Mouse (Mus musculus): Measurements from ENCODE around the gene Mcpt2. TPM values are rescaled to one million over a fixed set of nuclear protein-coding genes. Genes with fewer than 3 reads are reported as not detected.
"Not testable (repeated sequence)": the region's sequence is repeated elsewhere in the genome, so short reads cannot be mapped to it uniquely, and the experiment has no call there.

The Mcpt2 gene
- not detected for total RNA-seq (2021)
- long read RNA-seq, experiment 1: 0 reads
- long read RNA-seq, experiment 2: 0 reads

DNA sequence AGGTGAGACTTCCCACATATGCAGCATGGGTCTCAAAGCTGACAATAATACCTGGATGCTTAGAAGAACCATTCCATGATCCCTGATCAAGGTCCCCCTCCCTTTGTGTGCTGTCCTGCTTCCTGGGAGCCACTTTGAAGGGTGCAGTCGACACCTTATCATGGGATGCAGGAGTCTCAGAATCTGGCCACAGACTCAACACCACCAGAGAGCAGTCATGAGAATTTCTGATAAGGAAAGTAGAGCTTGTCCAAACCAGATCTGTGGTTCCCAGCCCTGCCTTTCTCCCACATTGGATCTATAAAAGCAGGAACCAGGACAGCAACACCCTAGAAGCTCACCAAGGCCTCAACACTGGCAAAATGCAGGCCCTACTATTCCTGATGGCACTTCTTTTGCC, at the start of gene Mcpt2:
TSS of gene Mcpt2 (plus strand) at position 250 of the 400 bp plus-strand sequence.
- intact Hi-C loops (cut with DNase I); H3K4me3 ChIP-seq; H3K27ac ChIP-seq; DNase-seq: not testable (repeated sequence)

DNA sequence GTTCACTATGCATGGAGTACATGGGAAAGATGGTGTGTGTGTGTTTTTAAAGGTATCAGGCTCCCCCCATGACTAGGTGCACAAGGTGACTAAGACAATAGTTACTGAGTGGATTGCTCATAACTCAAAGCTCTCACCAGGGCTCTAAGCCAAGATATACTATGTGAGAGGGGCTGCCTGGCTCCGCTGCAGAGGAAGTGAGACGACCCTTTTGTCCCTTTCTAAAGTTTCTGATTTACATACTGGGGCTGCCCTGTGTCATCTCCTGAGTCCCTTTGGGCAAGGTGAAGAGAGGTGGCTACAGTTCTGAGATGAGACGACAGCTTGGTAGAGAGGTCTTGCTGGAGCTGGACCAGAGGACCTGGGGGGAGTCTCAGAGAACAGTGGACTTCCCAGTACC, 28.7 kb upstream of the Mcpt2 start:
- no peak overlapping the region for H3K4me3 ChIP-seq
- TF ChIP-seq CTCF (IDR thresholded peaks at IDR 0.05): no peak

DNA sequence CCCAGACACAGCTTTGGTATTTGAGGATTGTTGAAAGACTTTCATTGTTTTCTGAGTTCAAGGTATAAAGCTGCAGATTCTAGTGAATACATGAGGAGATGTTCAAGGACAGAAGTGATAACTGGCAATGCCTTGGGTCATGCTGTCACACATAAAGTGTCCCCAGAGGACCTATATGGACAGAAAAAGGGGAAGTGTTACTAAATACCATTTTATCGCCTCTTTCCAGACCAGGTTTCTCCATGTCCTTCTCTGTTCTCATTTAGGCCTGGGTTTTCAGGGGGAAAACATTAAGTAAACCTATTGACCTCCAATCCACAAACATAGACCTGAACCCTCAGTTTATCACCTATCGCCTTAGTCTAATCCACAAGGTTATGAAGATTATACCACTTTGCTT, 27.9 kb upstream of the Mcpt2 start:
- Histone ChIP-seq H3K27ac (no peak overlapping the region), H3K4me3 (no peak overlapping the region)
- no peak for DNase-seq
- intact Hi-C loops (cut with DNase I): no loop called here
- TF ChIP-seq CTCF (IDR thresholded peaks at IDR 0.05): no peak

More for the DNA sequence above, 28.7 kb upstream of the Mcpt2 start:
- no peak for DNase-seq
- intact Hi-C loops (cut with DNase I): no loop called here
- no peak overlapping the region for H3K27ac ChIP-seq

DNA sequence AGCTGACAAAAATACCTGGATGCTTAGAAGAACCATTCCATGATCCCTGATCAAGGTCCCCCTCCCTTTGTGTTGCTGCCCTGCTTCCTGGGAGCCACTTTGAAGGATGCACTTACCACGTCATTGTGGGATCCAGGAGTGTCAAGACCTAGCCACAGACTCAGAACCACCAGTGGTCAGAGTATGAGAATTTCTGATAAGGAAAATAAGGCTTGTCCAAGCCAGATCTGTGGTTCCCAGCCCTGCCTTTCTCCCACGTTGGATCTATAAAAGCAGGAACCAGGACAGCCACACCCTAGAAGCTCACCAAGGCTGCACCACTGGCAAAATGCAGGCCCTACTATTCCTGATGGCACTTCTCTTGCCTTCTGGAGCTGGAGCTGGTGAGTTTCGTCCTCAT, 24.2 kb upstream of the Mcpt2 start, which contains the start of gene Mcpt1:
TSS of gene Mcpt1 (plus strand) at position 301 of the 400 bp plus-strand sequence.
- H3K27ac ChIP-seq; intact Hi-C loops (cut with DNase I); DNase-seq; H3K4me3 ChIP-seq: not testable (repeated sequence)

DNA sequence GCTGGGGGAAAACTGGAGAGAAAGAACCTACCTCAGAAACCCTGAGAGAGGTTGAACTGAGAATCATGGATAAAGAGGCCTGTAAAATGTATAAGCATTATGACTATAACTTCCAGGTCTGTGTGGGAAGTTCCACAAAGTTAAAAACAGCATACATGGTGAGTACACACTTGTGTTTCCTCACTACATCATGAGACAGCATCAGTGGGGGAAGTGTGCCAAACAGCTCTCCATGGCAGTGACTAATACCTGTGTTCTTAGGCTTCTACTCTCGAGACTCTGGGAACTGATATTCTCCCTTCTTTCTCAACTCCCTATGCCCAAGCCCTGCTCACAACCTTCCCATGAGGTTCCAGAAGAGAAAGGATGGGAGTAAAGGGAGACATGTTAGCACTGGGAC, 22.4 kb upstream of the Mcpt2 start:
- Histone ChIP-seq H3K27ac (no peak overlapping the region), H3K4me3 (no peak overlapping the region)
- no peak for TF ChIP-seq CTCF (IDR thresholded peaks at IDR 0.05)
- intact Hi-C loops (cut with DNase I): no loop called here
- DNase-seq: no peak

DNA sequence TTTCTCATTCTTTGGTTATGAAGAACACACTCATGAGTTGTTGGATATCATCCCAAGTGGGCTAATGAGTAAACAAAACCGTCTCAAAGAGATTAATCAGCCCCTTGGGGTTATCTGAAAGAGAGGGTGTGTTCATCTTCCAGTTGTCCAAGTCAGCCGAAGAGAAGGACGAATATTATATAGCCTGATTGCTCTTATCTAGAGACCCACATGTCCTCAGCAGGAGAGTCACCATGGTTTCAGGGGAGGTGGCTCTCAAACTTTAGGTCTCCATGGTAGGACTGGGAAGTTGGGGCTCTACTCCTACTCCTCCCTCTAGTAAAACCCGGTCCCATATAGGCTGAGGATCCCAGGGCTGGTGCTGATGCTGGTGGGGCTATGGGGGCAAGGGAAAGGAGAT, 20.5 kb upstream of the Mcpt2 start:
- intact Hi-C loops (cut with DNase I); H3K4me3 ChIP-seq; DNase-seq; H3K27ac ChIP-seq: not testable (repeated sequence)

DNA sequence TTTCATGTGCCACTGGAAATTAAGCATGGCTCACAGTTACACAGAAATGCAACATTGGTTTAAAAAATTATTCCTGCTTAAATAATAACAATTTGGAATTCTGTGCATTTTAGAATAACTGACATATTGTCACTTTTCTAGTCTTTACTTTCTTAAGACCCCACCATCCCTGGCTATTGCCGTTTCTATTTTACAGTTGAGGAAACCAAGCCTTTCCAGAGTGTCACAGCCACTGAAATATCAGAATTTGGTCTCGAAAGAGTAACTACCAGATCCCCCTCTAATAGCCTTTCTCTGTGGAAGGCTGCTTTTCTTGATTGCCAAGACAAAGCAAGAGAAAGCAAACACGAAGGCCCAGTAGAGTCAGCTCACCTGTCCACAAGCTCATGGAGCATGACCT, 11.4 kb upstream of the Mcpt2 start, which contains the start of gene Mcpt9:
TSS of gene Mcpt9 (minus strand) at position 101 of the 400 bp plus-strand sequence.
- H3K4me3 ChIP-seq; DNase-seq; H3K27ac ChIP-seq; intact Hi-C loops (cut with DNase I): not testable (repeated sequence)

DNA sequence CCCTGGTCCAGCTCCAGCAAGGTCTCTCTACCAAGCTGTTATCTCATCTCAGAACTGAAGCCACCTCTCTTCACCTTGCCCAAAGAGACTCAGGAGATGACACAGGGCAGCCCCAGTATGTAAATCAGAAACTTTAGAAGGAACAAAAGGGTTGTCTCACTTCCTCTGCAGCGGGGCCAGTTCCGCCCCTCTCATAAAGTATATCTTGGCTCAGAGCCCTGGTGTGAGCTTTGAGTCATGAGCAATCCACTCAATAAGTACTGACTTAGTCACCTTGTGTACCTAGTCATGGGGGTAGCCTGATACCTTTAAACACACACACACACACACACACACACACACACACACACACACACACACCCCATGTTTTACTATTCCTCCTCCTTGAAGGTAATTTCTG, 7.4 kb upstream of the Mcpt2 start:
- DNase-seq: no peak
- TF ChIP-seq CTCF (IDR thresholded peaks at IDR 0.05): no peak
- intact Hi-C loops (cut with DNase I): no loop called here
- no peak overlapping the region for H3K4me3 ChIP-seq
- no peak overlapping the region for H3K27ac ChIP-seq

DNA sequence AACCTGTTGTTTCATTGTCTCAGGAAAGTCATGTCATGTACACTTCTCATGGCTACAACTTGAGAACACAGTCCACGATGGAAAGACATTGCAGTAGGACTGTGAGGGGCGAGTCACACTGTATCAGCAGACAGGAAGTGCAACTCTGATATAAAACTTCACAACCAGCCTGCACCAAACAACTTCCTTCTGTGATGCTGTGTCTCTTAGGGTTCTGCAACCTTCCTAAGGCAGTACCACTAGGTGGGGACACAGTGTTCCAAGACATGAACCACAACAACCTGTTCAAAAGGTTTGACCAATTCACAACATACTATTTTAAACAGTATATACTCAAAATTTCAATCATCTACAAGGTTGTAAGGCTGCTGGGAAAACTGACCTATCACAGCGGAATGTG, 13.6 kb downstream of the Mcpt2 start:
- DNase-seq: no peak
- Histone ChIP-seq H3K4me3 (no peak overlapping the region), H3K27ac (no peak overlapping the region)
- intact Hi-C loops (cut with DNase I): no loop called here
- no peak for TF ChIP-seq CTCF (IDR thresholded peaks at IDR 0.05)

DNA sequence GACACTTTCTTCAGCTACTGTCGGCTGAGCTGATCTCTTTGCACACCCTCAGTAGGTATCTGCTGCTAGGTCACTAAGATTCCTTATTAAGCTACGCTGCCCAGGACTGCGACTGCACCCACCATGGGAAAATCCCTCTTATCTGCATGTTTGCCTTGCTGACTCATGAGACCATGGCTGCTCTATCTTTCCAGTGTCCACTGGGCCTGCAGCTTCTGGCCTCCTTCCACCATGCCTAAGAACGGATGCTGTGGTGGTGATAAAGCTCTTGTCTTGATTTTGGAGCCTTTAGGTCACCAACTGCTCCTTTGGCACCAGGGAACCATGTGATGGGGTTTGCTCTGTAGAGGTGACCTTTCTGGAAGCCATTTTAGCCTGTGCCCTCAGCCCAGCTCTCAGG, 15.9 kb downstream of the Mcpt2 start:
- H3K27ac ChIP-seq: no peak overlapping the region
- intact Hi-C loops (cut with DNase I): no loop called here
- DNase-seq: no peak
- H3K4me3 ChIP-seq: no peak overlapping the region
- TF ChIP-seq CTCF (IDR thresholded peaks at IDR 0.05): no peak

DNA sequence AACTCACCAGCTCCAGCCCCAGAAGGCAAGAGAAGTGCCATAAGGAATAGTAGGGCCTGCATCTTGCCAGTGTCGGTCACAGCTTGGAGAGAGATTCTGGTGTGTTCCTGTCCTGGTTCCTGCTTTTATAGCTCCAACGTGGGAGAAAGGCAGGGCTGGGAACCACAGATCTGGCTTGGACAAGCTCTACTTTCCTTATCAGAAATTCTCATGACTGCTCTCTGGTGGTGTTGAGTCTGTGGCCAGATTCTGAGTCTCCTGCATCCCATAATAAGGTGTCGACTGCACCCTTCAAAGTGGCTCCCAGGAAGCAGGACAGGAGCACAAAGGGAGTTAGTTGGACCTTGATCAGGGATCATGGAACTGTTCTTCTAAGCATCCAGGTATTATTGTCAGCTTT, 20.4 kb downstream of the Mcpt2 start, which contains the start of gene Mcpt4:
TSS of gene Mcpt4 (minus strand) at position 101 of the 400 bp plus-strand sequence.
- DNase-seq; intact Hi-C loops (cut with DNase I); H3K4me3 ChIP-seq; H3K27ac ChIP-seq: not testable (repeated sequence)

DNA sequence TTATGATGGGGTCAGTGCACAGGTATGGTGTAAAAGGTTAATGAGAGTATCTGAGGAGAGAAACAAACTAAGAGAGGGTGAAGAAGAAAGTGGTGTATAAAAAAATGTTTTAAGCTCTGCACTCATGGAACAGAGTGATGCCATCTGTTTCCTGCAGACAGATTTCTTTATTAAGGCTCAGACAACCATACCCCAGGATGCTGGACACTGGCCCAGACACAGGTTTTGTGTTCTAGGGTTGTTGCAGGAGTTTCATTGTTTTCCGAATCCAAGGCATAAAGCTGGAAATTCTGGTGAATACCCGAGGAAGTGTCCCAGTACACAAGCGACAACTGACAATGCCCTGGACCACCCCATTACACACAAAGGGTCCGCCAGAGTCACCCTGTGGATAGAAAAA, 40.2 kb downstream of the Mcpt2 start:
- no peak for DNase-seq
- no peak for TF ChIP-seq CTCF (IDR thresholded peaks at IDR 0.05)
- Histone ChIP-seq H3K27ac (no peak overlapping the region), H3K4me3 (no peak overlapping the region)
- intact Hi-C loops (cut with DNase I): no loop called here

DNA sequence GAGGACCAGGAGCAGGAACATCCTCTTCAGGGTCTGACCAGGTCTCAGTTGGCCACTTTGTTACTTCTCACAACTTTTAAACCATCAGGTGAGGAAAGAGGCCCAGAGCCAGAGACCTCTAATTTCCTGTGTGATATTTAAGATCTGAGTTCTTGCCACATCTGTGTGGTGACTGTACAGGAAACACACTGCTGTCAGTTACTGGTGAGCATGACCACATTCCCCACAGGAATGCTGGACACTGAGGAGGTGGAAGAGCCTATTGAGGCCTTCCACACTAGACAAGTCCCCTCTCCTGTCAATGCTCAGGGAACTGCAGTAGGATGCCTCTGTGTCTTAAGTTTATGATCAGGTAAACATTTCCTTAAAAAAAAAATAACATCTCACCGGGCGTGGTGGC, 43.3 kb downstream of the Mcpt2 start, which contains the start of gene Mcpt8:
TSS of gene Mcpt8 (minus strand) at position 107 of the 400 bp plus-strand sequence.
- Histone ChIP-seq H3K27ac (no peak within 1 kb of the TSS), H3K4me3 (no peak within 1 kb of the TSS)
- intact Hi-C loops (cut with DNase I): no loop called here
- no peak for TF ChIP-seq CTCF (IDR thresholded peaks at IDR 0.05)
- no peak for DNase-seq

DNA sequence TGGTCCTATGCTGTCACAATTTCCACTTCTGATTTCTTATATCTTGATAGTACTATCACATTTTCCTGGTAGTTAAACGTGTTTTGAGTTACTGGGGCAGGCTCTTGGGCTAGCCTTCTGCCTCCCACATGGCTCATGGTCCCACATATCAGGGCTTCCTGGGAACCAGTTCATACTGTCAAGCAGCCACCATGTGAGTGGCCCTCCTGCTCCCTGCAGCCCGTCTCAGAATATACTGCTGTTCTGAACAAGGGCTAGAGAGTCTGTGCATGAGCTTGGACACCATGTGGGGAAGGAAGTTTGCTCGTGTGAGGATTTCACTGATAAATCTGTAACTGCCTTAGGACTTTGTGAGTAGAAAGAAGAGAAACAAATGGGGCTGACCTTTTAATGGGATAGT, 44.9 kb downstream of the Mcpt2 start:
- H3K4me3 ChIP-seq: no peak overlapping the region
- no peak overlapping the region for H3K27ac ChIP-seq
- no peak for TF ChIP-seq CTCF (IDR thresholded peaks at IDR 0.05)
- intact Hi-C loops (cut with DNase I): no loop called here
- DNase-seq: no peak
